Mouse (Mus musculus) skeletal muscle tissue, postnatal 0 days (tissue): ENCODE results near the gene Capza3. TPM values are rescaled to one million over a fixed set of nuclear protein-coding genes. Genes with fewer than 3 reads are reported as not detected.

ENCODE experiments used
- polyA plus RNA-seq: library from polyadenylated mRNA; unstranded; fragments of >200 nt; fragmentation: Nextera tagmentation; extraction: Ambion mirVana; gene quantifications from 2 replicates; pipeline ENCODE4 v1.2.1, GENCODE M21; 2015

Gene Capza3
- polyA plus RNA-seq, result not detected in 2 replicates

DNA sequence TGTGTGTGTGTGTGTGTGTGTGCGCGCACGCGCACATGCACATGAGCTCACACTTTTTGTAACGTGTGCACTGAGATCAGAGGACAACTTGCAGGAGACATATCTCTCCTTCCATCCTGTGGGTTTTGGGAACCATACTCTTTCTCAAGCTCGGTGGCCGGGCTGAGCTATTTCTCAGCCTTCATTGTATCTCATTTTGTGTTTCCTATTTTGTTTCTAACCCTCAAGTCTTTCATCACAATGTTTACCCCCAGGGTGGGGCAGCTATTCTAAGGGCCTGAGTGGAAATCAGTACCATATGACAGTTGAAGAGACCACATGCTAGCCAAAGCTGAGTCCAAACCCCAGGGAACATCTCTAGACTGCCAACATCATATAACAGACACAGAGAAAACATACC is at the start of gene Capza3:
Capza3 (plus strand) TSS at position 301 of the 400 bp plus-strand sequence.

DNA sequence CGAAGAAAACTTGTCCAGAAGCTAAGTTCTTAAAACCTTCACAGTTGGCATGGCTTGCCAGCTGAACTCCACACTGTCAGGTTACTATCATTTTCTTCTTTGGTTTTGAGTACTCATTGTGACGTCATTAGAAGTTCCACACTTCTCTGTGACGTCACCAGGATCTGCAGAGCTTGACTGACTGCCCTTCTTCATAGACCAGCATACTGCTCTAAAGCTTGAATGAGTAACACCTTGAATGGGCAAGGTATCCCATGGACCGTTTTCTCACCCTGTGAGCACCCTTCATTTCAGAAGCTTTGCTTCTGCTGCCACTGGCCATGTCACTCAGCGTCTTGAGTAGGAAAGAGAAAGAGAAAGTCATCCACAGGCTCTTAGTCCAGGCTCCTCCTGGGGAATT is 305 bp downstream of the Capza3 start, which contains the start of gene Plcz1:
Plcz1 (minus strand) TSS at position 101 of the 400 bp plus-strand sequence.

Other genes with a start within 250 kb of the Capza3 start
- not detected in 2 replicates for gene Plcz1, start 205 bp downstream of the Capza3 start, polyA plus RNA-seq